Comparison of ENCODE assay signal across 9 mouse cellular contexts in the genomic region with DNA sequence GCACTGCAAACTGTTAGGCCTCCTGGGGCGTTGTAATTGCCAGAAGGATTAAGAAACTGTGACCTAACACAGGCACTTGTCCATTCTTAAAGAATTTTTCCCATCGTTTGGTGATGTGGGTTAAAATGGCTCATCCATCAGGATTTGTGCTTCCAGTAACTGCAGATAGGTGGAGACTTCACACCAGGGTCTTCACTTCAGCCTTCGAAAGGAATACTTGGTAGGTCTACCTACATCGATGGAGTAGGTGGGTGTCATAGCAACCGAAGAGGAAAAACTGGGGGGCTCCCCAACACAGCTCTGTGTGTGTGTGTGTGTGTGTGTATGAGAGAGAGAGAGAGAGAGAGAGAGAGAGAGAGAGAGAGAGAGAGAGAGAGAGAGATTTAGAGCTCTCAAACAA.
DNase-seq lines count a peak whose midpoint lies in the region; ATAC-seq and TF ChIP-seq lines count a peak whose summit lies in the region.
"Had no signal": no experiment of that assay in that cellular context is flagged by ENCODE, and none has a peak within 500 bp of the region (broad histone marks: within the 10 kb centered on the region; RNA-seq: fewer than 3 reads in every experiment).

No protein-coding gene starts in this region.

- no peak overlapping the region for H3K27ac ChIP-seq in intestine, postnatal 0 days (ENCODE audit: low read depth, low read length)
- no peak overlapping the region for H3K27ac ChIP-seq in intestine, embryonic 15.5 days
- H3K27ac ChIP-seq in lung, postnatal 0 days (ENCODE audit: low read length) = no peak overlapping the region
- no peak overlapping the region for H3K27ac ChIP-seq in embryonic facial prominence, embryonic 10.5 days (replicated peaks)
- H3K27ac ChIP-seq in neural tube, embryonic 15.5 days (replicated peaks) = no peak overlapping the region
- H3K27ac ChIP-seq: macrophage had no signal

- H3K4me1 ChIP-seq in intestine, postnatal 0 days (replicated peaks; ENCODE audit: control insufficient read depth, insufficient read depth, low read length) = 0 out of 2 replicates have a peak, but pooled peaks cover 5% of the 10 kb centered on the region
- H3K4me1 ChIP-seq in intestine, embryonic 15.5 days (replicated peaks) = 0 out of 2 replicates have a peak, but pooled peaks cover 4% of the 10 kb centered on the region
- H3K4me1 ChIP-seq in lung, postnatal 0 days (ENCODE audit: insufficient read depth, low read depth, low read length) = no peaks in the 10 kb centered on the region; the same call in 1 of the 2 replicates
- H3K4me1 ChIP-seq in lung, adult 2 months (ENCODE audit: control insufficient read depth, insufficient read depth, low read length) = no peaks in the 10 kb centered on the region
- H3K4me1 ChIP-seq in embryonic facial prominence, embryonic 10.5 days = peaks cover 43% of the 10 kb centered on the region
- H3K4me1 ChIP-seq in neural tube, embryonic 15.5 days = peaks cover 23% of the 10 kb centered on the region

- no peak for TF ChIP-seq EP300 in lung, postnatal 0 days (IDR thresholded peaks at IDR 0.05)

- WGBS in intestine, postnatal 0 days = 39% methylated on average over 5 of the region's 5 CpGs
- WGBS in intestine, embryonic 15.5 days = 46% methylated on average over 5 of the region's 5 CpGs
- 28% methylated on average over 5 of the region's 5 CpGs for WGBS in lung, postnatal 0 days
- WGBS in lung, adult 2 months = 31% methylated on average over 5 of the region's 5 CpGs
- 41% methylated on average over 5 of the region's 5 CpGs for WGBS in embryonic facial prominence, embryonic 10.5 days
- 47% methylated on average over 5 of the region's 5 CpGs for WGBS in neural tube, embryonic 15.5 days

- peak; percentile 39 for DNase-seq in lung, postnatal 0 days (ENCODE audit: low spot score)
- DNase-seq in lung, adult 2 months = no peak
- peak; percentile 21 for DNase-seq in embryonic facial prominence, embryonic 10.5 days (ENCODE audit: low spot score)
- DNase-seq in urinary bladder, postnatal 25 days (ENCODE audit: low spot score) = no peak
- DNase-seq in adipocyte (ENCODE audit: low spot score) = no peak

- TF ChIP-seq POLR2A in lung, adult 2 months (IDR thresholded peaks at IDR 0.05; ENCODE audit: borderline replicate concordance, extremely low read depth, low read depth, low read length) = no peak

- ATAC-seq in intestine, postnatal 0 days = no peak
- no peak for ATAC-seq in intestine, embryonic 15.5 days
- ATAC-seq in lung, postnatal 0 days = no peak
- peak; percentile 54 for ATAC-seq in neural tube, embryonic 15.5 days (ENCODE audit: low FRiP score)

- no peak overlapping the region for H3K4me2 ChIP-seq in intestine, postnatal 0 days (replicated peaks; ENCODE audit: low read depth)
- H3K4me2 ChIP-seq in intestine, embryonic 15.5 days (replicated peaks) = no peak overlapping the region
- no peak overlapping the region for H3K4me2 ChIP-seq in lung, postnatal 0 days (replicated peaks; ENCODE audit: low read depth, low read length)
- H3K4me2 ChIP-seq in neural tube, embryonic 15.5 days = no peak overlapping the region

- TF ChIP-seq CTCF in intestine, postnatal 0 days (IDR thresholded peaks at IDR 0.05; ENCODE audit: low read depth) = peak; percentile 79
- peak; percentile 75 for TF ChIP-seq CTCF in lung, postnatal 0 days (IDR thresholded peaks at IDR 0.05)
- TF ChIP-seq CTCF in lung, adult 2 months (IDR thresholded peaks at IDR 0.05; ENCODE audit: insufficient read depth, low read length) = no peak

- no peak overlapping the region for H3K9ac ChIP-seq in intestine, postnatal 0 days (ENCODE audit: low read depth, low read length)
- H3K9ac ChIP-seq in intestine, embryonic 15.5 days = no peak overlapping the region
- no peak overlapping the region for H3K9ac ChIP-seq in lung, postnatal 0 days (replicated peaks; ENCODE audit: low read depth)
- no peak overlapping the region for H3K9ac ChIP-seq in neural tube, embryonic 15.5 days (replicated peaks)

- no peaks in the 10 kb centered on the region for H3K27me3 ChIP-seq in intestine, postnatal 0 days (replicated peaks; ENCODE audit: control insufficient read depth, insufficient read depth, low read length)
- H3K27me3 ChIP-seq in intestine, embryonic 15.5 days (replicated peaks) = no peaks in the 10 kb centered on the region
- H3K27me3 ChIP-seq in lung, postnatal 0 days (replicated peaks; ENCODE audit: insufficient read depth, low read length) = no peaks in the 10 kb centered on the region
- H3K27me3 ChIP-seq in embryonic facial prominence, embryonic 10.5 days (replicated peaks; ENCODE audit: low read depth, poor library complexity, severe bottlenecking) = no peaks in the 10 kb centered on the region
- H3K27me3 ChIP-seq in neural tube, embryonic 15.5 days (replicated peaks) = no peaks in the 10 kb centered on the region

- H3K36me3 ChIP-seq in intestine, postnatal 0 days (ENCODE audit: control insufficient read depth, insufficient read depth) = no peaks in the 10 kb centered on the region
- no peaks in the 10 kb centered on the region for H3K36me3 ChIP-seq in intestine, embryonic 15.5 days
- H3K36me3 ChIP-seq in lung, postnatal 0 days (ENCODE audit: insufficient read depth, low read length) = no peaks in the 10 kb centered on the region
- H3K36me3 ChIP-seq in embryonic facial prominence, embryonic 10.5 days (replicated peaks) = no peaks in the 10 kb centered on the region
- H3K36me3 ChIP-seq in neural tube, embryonic 15.5 days = no peaks in the 10 kb centered on the region

- no peak overlapping the region for H3K4me3 ChIP-seq in intestine, postnatal 0 days (ENCODE audit: low read depth, low read length)
- no peak overlapping the region for H3K4me3 ChIP-seq in intestine, embryonic 15.5 days (replicated peaks)
- H3K4me3 ChIP-seq in lung, postnatal 0 days (ENCODE audit: low read depth, low read length) = no peak overlapping the region
- no peak overlapping the region for H3K4me3 ChIP-seq in lung, adult 2 months (replicated peaks; ENCODE audit: extremely low read depth, low read depth, low read length)
- H3K4me3 ChIP-seq in embryonic facial prominence, embryonic 10.5 days = no peak overlapping the region
- H3K4me3 ChIP-seq in neural tube, embryonic 15.5 days (replicated peaks) = no peak overlapping the region

- no peaks in the 10 kb centered on the region for H3K9me3 ChIP-seq in intestine, postnatal 0 days (ENCODE audit: control insufficient read depth)
- no peaks in the 10 kb centered on the region for H3K9me3 ChIP-seq in intestine, embryonic 15.5 days
- H3K9me3 ChIP-seq in lung, postnatal 0 days (ENCODE audit: low read length) = no peaks in the 10 kb centered on the region
- H3K9me3 ChIP-seq in embryonic facial prominence, embryonic 10.5 days = no peaks in the 10 kb centered on the region
- H3K9me3 ChIP-seq in neural tube, embryonic 15.5 days (replicated peaks) = no peaks in the 10 kb centered on the region

Comparison
In these comparisons a context has a peak if more than half of its experiments do, and no peak if none do; other contexts are left out.
1. DNase-seq: peak in lung, postnatal 0 days (single experiment) and embryonic facial prominence, embryonic 10.5 days (single experiment); none in lung, adult 2 months (single experiment), urinary bladder, postnatal 25 days (single experiment) and adipocyte (single experiment).